Mouse (Mus musculus) c-Kit-positive CD71-positive TER-119-positive erythroid progenitor cells, embryonic 14.5 days (primary cell): ENCODE results near the gene Dmc1.

Source experiments
- DNase-seq: peaks from one replicate; pipeline ENCODE4 v3.0.0-alpha.2; 2013; ENCODE audit warnings: low spot score

Gene Dmc1

GRCm38 (mm10) chr15:79604990-79605665 is at the start of gene Dmc1:
Gene Dmc1 (minus strand): TSS chr15:79605109.
- no peak for DNase-seq

- DNase-seq: peak; percentile 42
These were observed 46.6 kb upstream of the Dmc1 start for GRCm38 (mm10) chr15:79651481-79651880.

GRCm38 (mm10) chr15:79650569-79650968 is 45.7 kb upstream of the Dmc1 start:
- peak; percentile 31 for DNase-seq

- DNase-seq: no peak
These were observed 43.2 kb upstream of the Dmc1 start for GRCm38 (mm10) chr15:79648130-79648529.

GRCm38 (mm10) chr15:79645483-79645882 is 40.6 kb upstream of the Dmc1 start:
- no peak for DNase-seq

GRCm38 (mm10) chr15:79641135-79641817 is 36.4 kb upstream of the Dmc1 start:
- DNase-seq: no peak

GRCm38 (mm10) chr15:79630471-79630870 is 25.6 kb upstream of the Dmc1 start:
- no peak for DNase-seq

GRCm38 (mm10) chr15:79619770-79620414 is 15.0 kb upstream of the Dmc1 start:
- DNase-seq: peak; percentile 30

- DNase-seq: no peak
These were observed 13.5 kb upstream of the Dmc1 start for GRCm38 (mm10) chr15:79618456-79618855.

- no peak for DNase-seq
These were observed 12.2 kb upstream of the Dmc1 start for GRCm38 (mm10) chr15:79617135-79617534.

- no peak for DNase-seq
These were observed 11.8 kb upstream of the Dmc1 start for GRCm38 (mm10) chr15:79616729-79617128.

GRCm38 (mm10) chr15:79615501-79615900 is 10.6 kb upstream of the Dmc1 start:
- no peak for DNase-seq

- DNase-seq: no peak
These were observed 4.3 kb upstream of the Dmc1 start for GRCm38 (mm10) chr15:79609226-79609625.

GRCm38 (mm10) chr15:79608214-79608613 is 3.3 kb upstream of the Dmc1 start:
- DNase-seq: no peak

GRCm38 (mm10) chr15:79607757-79608156 is 2.8 kb upstream of the Dmc1 start:
- DNase-seq: no peak

GRCm38 (mm10) chr15:79606161-79606560 is 1.3 kb upstream of the Dmc1 start:
- DNase-seq: no peak

- DNase-seq: no peak
These were observed 4.7 kb downstream of the Dmc1 start for GRCm38 (mm10) chr15:79600176-79600575.

- no peak for DNase-seq
These were observed 6.2 kb downstream of the Dmc1 start for GRCm38 (mm10) chr15:79598715-79599114.

GRCm38 (mm10) chr15:79581581-79581980 is 23.3 kb downstream of the Dmc1 start:
- DNase-seq: no peak

GRCm38 (mm10) chr15:79577671-79578426 is 27.1 kb downstream of the Dmc1 start:
- no peak for DNase-seq

GRCm38 (mm10) chr15:79576947-79577346 is 28.0 kb downstream of the Dmc1 start:
- DNase-seq: no peak

- DNase-seq: no peak
These were observed 29.2 kb downstream of the Dmc1 start for GRCm38 (mm10) chr15:79575543-79576222.
